Comparison of ENCODE assay signal across 8 mouse cellular contexts in the genomic region with DNA sequence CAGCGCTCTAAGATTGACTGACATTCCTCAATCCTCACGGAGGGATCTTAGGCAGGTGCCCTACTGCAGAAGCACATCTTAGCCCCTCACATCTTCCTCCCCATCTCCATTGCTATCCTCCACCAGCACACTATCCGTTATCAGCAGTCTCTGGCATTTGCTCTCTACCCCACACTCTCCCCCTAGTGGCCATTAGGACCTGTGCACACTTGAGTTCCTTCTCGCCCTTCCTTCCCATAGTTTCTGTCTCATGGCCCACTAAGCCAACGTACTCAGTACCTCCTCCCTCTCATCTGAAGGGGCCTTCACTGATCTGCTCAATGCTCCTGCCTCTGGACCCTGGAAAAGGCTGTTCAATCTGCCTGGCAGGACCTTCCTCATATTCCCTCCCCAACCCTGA. TPM values are rescaled to one million over a fixed set of nuclear protein-coding genes. Genes with fewer than 3 reads are reported as not detected.
DNase-seq lines count a peak whose midpoint lies in the region; ATAC-seq and TF ChIP-seq lines count a peak whose summit lies in the region.
"Had no signal": no experiment of that assay in that cellular context is flagged by ENCODE, and none has a peak within 500 bp of the region (broad histone marks: within the 10 kb centered on the region; RNA-seq: fewer than 3 reads in every experiment).

No protein-coding gene starts in this region.

- H3K4me1 ChIP-seq in kidney, embryonic 15.5 days = peaks cover 25% of the 10 kb centered on the region
- peaks cover 59% of the 10 kb centered on the region for H3K4me1 ChIP-seq in E14TG2a.4 (replicated peaks; ENCODE audit: low read depth, low read length)
- H3K4me1 ChIP-seq in bone marrow macrophage, adult 2 months (ENCODE audit: control insufficient read depth, insufficient read depth, low read length) = no peaks in the 10 kb centered on the region

- H3K9ac ChIP-seq in kidney, embryonic 15.5 days = no peak overlapping the region

- WGBS in kidney, embryonic 15.5 days = 9% methylated on average over 5 of the region's 5 CpGs

- H3K27ac ChIP-seq in kidney, embryonic 15.5 days = no peak overlapping the region
- no peak overlapping the region for H3K27ac ChIP-seq in bone marrow macrophage, adult 2 months (ENCODE audit: insufficient read depth, low read depth, low read length)

- no peak for TF ChIP-seq POLR2A in bone marrow macrophage, adult 2 months (IDR thresholded peaks at IDR 0.05; ENCODE audit: borderline replicate concordance, low read depth, low read length)

- peaks cover 27% of the 10 kb centered on the region for H3K27me3 ChIP-seq in kidney, embryonic 15.5 days
- peaks cover 51% of the 10 kb centered on the region for H3K27me3 ChIP-seq in E14TG2a.4 (ENCODE audit: insufficient read depth, low read length)

- H3K4me2 ChIP-seq in kidney, embryonic 15.5 days = no peak overlapping the region

- H3K9me3 ChIP-seq in kidney, embryonic 15.5 days (replicated peaks) = no peaks in the 10 kb centered on the region
- peaks cover 6% of the 10 kb centered on the region for H3K9me3 ChIP-seq in E14TG2a.4 (ENCODE audit: low read length)

- no peak for ATAC-seq in kidney, embryonic 15.5 days (replicated peaks; ENCODE audit: low FRiP score)
- peak; percentile 61 for ATAC-seq in megakaryocyte, adult 5-6 weeks (ENCODE audit: poor library complexity, severe bottlenecking)

- intact Hi-C loops in heart, postnatal 10 days (cut with DNase I) = loop anchor here (2.0 kb wide), 1 partner anchor 171 kb away; no protein-coding TSS in a partner anchor

- peak; percentile 22 for DNase-seq in kidney, adult 11 months
- DNase-seq in heart, postnatal 10 days = peak; percentile 43 to 66
- no peak for DNase-seq in frontal cortex, postnatal 10 days (ENCODE audit: low spot score in 2 of 2)

- no peak overlapping the region for H3K4me3 ChIP-seq in kidney, embryonic 15.5 days (replicated peaks)
- no peak overlapping the region for H3K4me3 ChIP-seq in E14TG2a.4 (replicated peaks; ENCODE audit: low read length)
- no peak overlapping the region for H3K4me3 ChIP-seq in bone marrow macrophage, adult 2 months (ENCODE audit: insufficient read depth, low read length)
- H3K4me3 ChIP-seq: myocyte had no signal

- no peaks in the 10 kb centered on the region for H3K36me3 ChIP-seq in kidney, embryonic 15.5 days
- H3K36me3 ChIP-seq in E14TG2a.4 (ENCODE audit: insufficient read depth, low read length) = no peaks in the 10 kb centered on the region

- TF ChIP-seq CTCF in E14TG2a.4 (conservative IDR thresholded peaks at IDR 0.05; ENCODE audit: low read length) = peak; percentile 77
- TF ChIP-seq CTCF in bone marrow macrophage, adult 2 months (IDR thresholded peaks at IDR 0.05; ENCODE audit: low read depth, low read length) = peak; percentile 73

RNA-seq across cellular contexts. Expression of a gene that starts 4.0 kb away (rescaled TPM):
- 17.8 and 18.8 TPM in 2 replicates for polyA plus RNA-seq in kidney, embryonic 15.5 days (2015; fragmentation: Nextera tagmentation; extraction: Ambion mirVana)
- polyA plus RNA-seq in bone marrow macrophage, adult 2 months (2012; ENCODE audit: insufficient read depth, insufficient read length, missing spikeins) = 0.31 and 2.0 TPM in 2 replicates
- 10 to 100 TPM; 29.8 to 29.9 TPM for total RNA-seq in heart, postnatal 10 days (2021)
- 2.4 and 3.6 TPM in 2 replicates for total RNA-seq in megakaryocyte, adult 5-6 weeks (2015)
- total RNA-seq in megakaryocyte, adult 5-6 weeks (2017) = 1.7 TPM in 2 replicates

RNA-seq across cellular contexts. Expression of a gene that starts 59.1 kb away (rescaled TPM):
- 0.69 and 0.71 TPM in 2 replicates for polyA plus RNA-seq in kidney, embryonic 15.5 days (2015; fragmentation: Nextera tagmentation; extraction: Ambion mirVana)
- polyA plus RNA-seq in bone marrow macrophage, adult 2 months (2012; ENCODE audit: insufficient read depth, insufficient read length, missing spikeins) = 0.98 and 1.3 TPM in 2 replicates
- under 1 TPM; 0.20 to 0.22 TPM for total RNA-seq in heart, postnatal 10 days (2021)
- total RNA-seq in megakaryocyte, adult 5-6 weeks (2015) = 0.09 and 0.31 TPM in 2 replicates
- total RNA-seq in megakaryocyte, adult 5-6 weeks (2017) = 0.40 and 0.94 TPM in 2 replicates

RNA-seq across cellular contexts. Expression of a gene that starts 59.4 kb away (rescaled TPM):
- polyA plus RNA-seq in kidney, embryonic 15.5 days (2015; fragmentation: Nextera tagmentation; extraction: Ambion mirVana) = 60.7 and 62.2 TPM in 2 replicates
- polyA plus RNA-seq in bone marrow macrophage, adult 2 months (2012; ENCODE audit: insufficient read depth, insufficient read length, missing spikeins) = 41.3 and 42.9 TPM in 2 replicates
- 1 to 10 TPM; 7.6 to 7.8 TPM for total RNA-seq in heart, postnatal 10 days (2021)
- total RNA-seq in megakaryocyte, adult 5-6 weeks (2015) = 87.3 and 95.0 TPM in 2 replicates
- total RNA-seq in megakaryocyte, adult 5-6 weeks (2017) = 68.5 and 71.1 TPM in 2 replicates

Comparison
In these comparisons a context has a peak if more than half of its experiments do, and no peak if none do; other contexts are left out.
1. DNase-seq: peak in kidney, adult 11 months (single experiment) and heart, postnatal 10 days (2 of 2); none in frontal cortex, postnatal 10 days (0 of 2).
2. RNA of a gene that starts 4.0 kb away (total RNA-seq): 29.8 to 29.9 TPM in heart, postnatal 10 days; 1.7 to 3.6 TPM in megakaryocyte, adult 5-6 weeks; every median in the first group is over 4 times any median in the second.
3. RNA of a gene that starts 59.4 kb away (total RNA-seq): 68.5 to 95.0 TPM in megakaryocyte, adult 5-6 weeks; 7.6 to 7.8 TPM in heart, postnatal 10 days; every median in the first group is over 4 times any median in the second.